ENCODE assay signal across 21 mouse cellular contexts in the genomic region with DNA sequence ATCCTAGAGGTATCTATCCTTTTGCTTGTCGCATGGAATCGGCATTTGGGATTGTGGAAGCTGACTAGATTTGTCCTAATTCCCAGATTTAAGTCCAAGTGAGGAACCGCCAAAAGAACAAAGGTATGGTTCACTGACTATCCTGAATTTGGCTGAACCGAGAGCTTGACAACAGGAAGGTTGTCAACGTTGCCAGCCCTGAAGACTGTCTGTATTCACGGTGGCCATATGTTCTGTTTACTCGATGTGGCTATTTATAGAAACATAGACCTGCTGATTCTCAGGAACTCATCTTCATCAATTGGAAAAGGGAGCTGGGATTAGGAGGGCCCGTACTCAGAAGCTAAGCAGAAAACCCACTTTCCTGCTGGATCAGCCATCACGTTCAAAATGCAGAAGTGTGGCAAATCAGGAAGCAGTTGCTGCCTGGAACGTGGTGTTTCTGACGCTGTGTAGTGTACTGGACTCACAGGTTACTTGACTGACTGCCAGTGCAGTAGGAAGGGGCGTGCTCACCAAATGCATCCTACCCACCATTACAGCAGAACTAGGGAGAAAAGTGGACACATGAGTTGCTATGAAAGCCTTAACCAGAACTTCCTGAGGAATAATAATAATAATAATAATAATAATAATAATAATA.
A peak's percentile ranks its signal among the peaks of the same experiment; 100 is the strongest.
DNase-seq lines count a peak whose midpoint lies in the region; ATAC-seq lines count a peak whose summit lies in the region.
"Had no signal": no experiment of that assay in that cellular context is flagged by ENCODE, and none has a peak within 500 bp of the region (broad histone marks: within the 10 kb centered on the region; RNA-seq: fewer than 3 reads in every experiment).

No protein-coding gene starts in this region.

- peak; percentile 29 for DNase-seq in 416B (ENCODE audit: low read depth)
- DNase-seq in cerebellum, adult 11-12 months = peak; percentile 33
- DNase-seq in cerebellum, postnatal 10 days = peak; percentile 47 to 50
- no peak for DNase-seq in thymus, postnatal 0 days (ENCODE audit: low spot score)
- DNase-seq in left cerebral cortex, postnatal 14 days (ENCODE audit: low spot score in 2 of 2) = no peak
- DNase-seq in adrenal gland, postnatal 10 days = no peak
- DNase-seq: adrenal gland, adult 8-10 months; gastrocnemius, adult 2 months; heart, postnatal 4 days; kidney, adult 8-10 months; kidney, postnatal 10 days; left cerebral cortex, postnatal 4 days; lung, embryonic 14.5 days; lung, postnatal 4 days; right cerebral cortex, postnatal 25 days; thymus, postnatal 25 days had no signal

- peak; percentile 71 for ATAC-seq in megakaryocyte, adult 5-6 weeks (ENCODE audit: poor library complexity, severe bottlenecking)
- ATAC-seq: forebrain, embryonic 14.5 days; hindbrain, embryonic 16.5 days; intestine, embryonic 15.5 days; Patski had no signal

- intact Hi-C loops in left cerebral cortex, postnatal 14 days (cut with DNase I) = no loop called here

Comparison
In these comparisons a context has a peak if more than half of its experiments do, and no peak if none do; other contexts are left out.
1. DNase-seq: peak in 416B (single experiment), cerebellum, adult 11-12 months (single experiment) and cerebellum, postnatal 10 days (2 of 2); none in thymus, postnatal 0 days (single experiment), left cerebral cortex, postnatal 14 days (0 of 2) and adrenal gland, postnatal 10 days (single experiment).